Mouse (Mus musculus) neutrophil, adult 5-6 weeks (primary cell): Measurements from ENCODE around the gene Tmem125. TPM values are rescaled to one million over a fixed set of nuclear protein-coding genes. Genes with fewer than 3 reads are reported as not detected.

ENCODE experiments used
- ATAC-seq: fragments of 151-379, 151-347 bp; 2 replicates; pipeline ENCODE4 v1.8.0; 2017; ENCODE audit warnings: mild to moderate bottlenecking, moderate TSS enrichment; ENCODE audit not compliant: insufficient number of reproducible peaks, poor library complexity, low FRiP score, severe bottlenecking; ENCODE audit errors: extremely low read depth
- total RNA-seq: library from RNA; stranded (forward); fragments of 200-1000 nt; gene quantifications from 2 replicates; pipeline ENCODE4 v1.2.3, GENCODE M21; 2017

The Tmem125 gene
- total RNA-seq, 1 experiment from 2014 or later: 0.35 TPM

DNA sequence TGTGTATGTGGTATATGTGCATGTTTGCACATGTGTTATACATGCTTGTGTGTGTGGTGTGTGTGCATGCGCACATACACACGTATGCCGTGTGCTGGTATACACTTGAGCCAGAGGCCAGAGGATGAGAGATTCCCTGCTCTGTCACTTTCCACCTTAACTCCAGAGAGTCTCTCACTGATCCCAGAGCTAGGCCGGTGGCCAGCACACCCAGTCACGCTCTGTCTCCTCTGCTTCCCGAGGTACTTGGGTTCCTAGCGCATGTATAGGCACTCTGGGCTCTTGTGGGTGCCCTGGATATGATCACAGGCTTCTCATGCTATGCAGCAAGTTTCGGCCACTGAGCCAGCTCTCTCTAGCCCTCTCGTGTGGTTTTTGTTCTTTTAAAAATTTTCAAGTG lies 43.1 kb downstream of the Tmem125 start:
- ATAC-seq: no peak

DNA sequence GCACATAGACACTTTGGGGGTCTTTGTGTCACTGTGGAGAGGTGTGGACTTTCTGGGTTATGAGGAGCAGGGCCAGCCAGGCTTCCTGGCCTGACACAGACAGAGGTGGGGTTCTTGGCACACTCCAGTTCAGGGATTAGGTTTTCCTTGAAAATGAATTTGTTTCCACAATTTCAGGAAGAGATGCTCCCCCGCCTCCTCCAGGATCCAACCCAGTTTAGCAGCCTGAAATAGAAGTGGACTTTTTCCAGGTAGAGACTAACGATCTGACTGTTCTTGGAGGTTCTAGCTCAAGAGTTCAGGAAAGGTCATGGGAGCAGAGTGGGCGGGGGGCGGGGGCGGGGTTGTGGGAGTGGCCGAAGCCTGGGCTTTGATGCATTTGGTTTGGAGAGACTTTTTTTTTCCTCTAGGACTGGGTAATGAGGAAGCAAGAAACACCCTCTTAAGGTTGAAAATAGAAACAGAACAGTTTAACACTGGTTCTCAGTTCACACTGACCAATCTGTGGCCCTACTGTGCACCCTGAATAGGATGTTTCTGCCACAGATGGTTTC lies 43.6 kb downstream of the Tmem125 start:
- ATAC-seq: no peak

Other genes starting within 250 kb of the Tmem125 start
- 15.8 and 17.5 TPM in 2 replicates for gene Szt2, start 134.8 kb downstream of the Tmem125 start, total RNA-seq
- gene Med8, start 134.7 kb downstream of the Tmem125 start, total RNA-seq: 85.8 and 105 TPM in 2 replicates
- 59.4 and 60.7 TPM in 2 replicates for gene Elovl1, start 116.0 kb downstream of the Tmem125 start, total RNA-seq
- 2.3 and 2.7 TPM in 2 replicates for gene Cdc20, start 106.7 kb downstream of the Tmem125 start, total RNA-seq
- gene Mpl, start 86.5 kb downstream of the Tmem125 start, total RNA-seq: 1.7 and 2.0 TPM in 2 replicates
- not detected in 2 replicates for gene Tie1, start 54.0 kb downstream of the Tmem125 start, total RNA-seq
- gene 2610528J11Rik, start 17.0 kb downstream of the Tmem125 start, total RNA-seq: not detected in 2 replicates
- gene Cfap57, start 76.7 kb upstream of the Tmem125 start, total RNA-seq: 0.35 and 0.37 TPM in 2 replicates
- gene Ebna1bp2, start 76.8 kb upstream of the Tmem125 start, total RNA-seq: 60.6 and 63.4 TPM in 2 replicates
- gene Olfr62, start 114.9 kb upstream of the Tmem125 start, total RNA-seq: 0.23 TPM in 1 of 2 replicates, not detected in the other
- not detected in 2 replicates for gene Olfr1342, start 148.7 kb upstream of the Tmem125 start, total RNA-seq
- not detected in 2 replicates for gene Olfr1341, start 159.5 kb upstream of the Tmem125 start, total RNA-seq
- gene Olfr1340, start 176.1 kb upstream of the Tmem125 start, total RNA-seq: not detected in 2 replicates
- gene Olfr1339, start 188.1 kb upstream of the Tmem125 start, total RNA-seq: not detected in 2 replicates
- not detected in 2 replicates for gene Olfr1338, start 214.7 kb upstream of the Tmem125 start, total RNA-seq
- not detected in 2 replicates for gene Olfr1337, start 238.5 kb upstream of the Tmem125 start, total RNA-seq